Mouse (Mus musculus) heart, adult 2 months (tissue): ENCODE measurements around the gene Dkk3.

Experiments
- CTCF ChIP-seq: fragments of 200-600 bp; IDR thresholded peaks from 2 replicates; pipeline ENCODE4 v1.8.1; 2022; ENCODE audit warnings: antibody characterized with exemption, mild to moderate bottlenecking, moderate library complexity
- EP300 ChIP-seq: fragments of 200-500 bp; IDR thresholded peaks from 2 replicates; pipeline ENCODE4 v1.6.1; 2011; ENCODE audit warnings: low read depth, low read length, control low read depth; ENCODE audit not compliant: insufficient read depth
- POLR2A ChIP-seq: fragments of 200-500 bp; IDR thresholded peaks from 2 replicates; pipeline ENCODE4 v1.6.1; 2011; ENCODE audit warnings: mild to moderate bottlenecking, low read depth, low read length, control low read depth; ENCODE audit not compliant: insufficient read depth

- TF ChIP-seq CTCF, result no peak
- TF ChIP-seq EP300, result no peak
- no peak for TF ChIP-seq POLR2A
Measured at GRCm38 (mm10) chr7:112197461-112197860, 38.6 kb upstream of the Dkk3 start.
